Mouse (Mus musculus): Measurements from ENCODE around the gene Cul4a.

DNA sequence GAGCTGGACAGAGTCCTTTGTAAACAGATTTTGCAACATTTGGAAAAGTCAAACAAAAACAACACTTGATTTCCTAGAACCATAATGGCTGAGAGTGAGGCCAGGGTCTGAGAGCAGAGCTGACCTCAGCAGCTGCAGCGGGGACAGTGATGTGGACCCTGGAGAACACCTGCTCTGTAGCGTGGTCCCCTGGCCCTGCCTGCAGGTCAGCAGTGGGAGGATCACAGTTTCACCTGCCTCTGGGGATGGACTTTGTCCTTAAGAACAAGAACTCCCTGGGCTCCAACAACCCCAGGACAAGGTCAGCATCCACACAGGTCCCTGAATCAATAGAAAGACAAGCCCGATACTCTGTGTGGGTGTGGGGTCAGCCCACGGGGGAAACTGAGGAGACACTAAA lies 48.1 kb upstream of the Cul4a start:
- TF ChIP-seq POLR2A (IDR thresholded peaks at IDR 0.05; ENCODE audit: insufficient read depth, low read depth, low read length) (no peak), CTCF (IDR thresholded peaks at IDR 0.05; ENCODE audit: insufficient read depth, low read depth, low read length) (no peak)

All from olfactory bulb, adult 2 months (tissue).